Mouse (Mus musculus): ENCODE measurements around the gene Harbi1. TPM values are rescaled to one million over a fixed set of nuclear protein-coding genes. Genes with fewer than 3 reads are reported as not detected.

The Harbi1 gene
- polyA plus RNA-seq, 1 experiment from 2014 or later = 9.1 TPM

DNA sequence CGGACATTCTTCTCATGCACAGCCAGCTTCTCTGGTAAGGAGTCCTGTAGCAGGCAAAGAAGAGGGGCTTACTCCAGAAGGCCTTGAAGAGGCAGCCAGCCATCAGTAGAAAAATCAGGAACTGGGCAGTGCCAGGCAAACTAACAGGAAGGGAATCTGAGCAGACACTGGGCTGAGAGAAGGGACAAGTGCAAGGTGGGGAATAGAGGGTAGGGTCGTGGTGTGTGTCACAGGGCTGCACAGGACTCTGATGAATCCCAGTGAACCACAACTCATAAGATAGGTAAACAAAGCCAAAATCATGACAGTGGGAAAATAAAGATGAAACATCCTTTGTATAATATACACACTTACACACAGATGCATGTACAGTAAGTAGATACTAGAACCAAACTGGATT is 34.2 kb upstream of the Harbi1 start:
- H3K27ac ChIP-seq (ENCODE audit: low read length) = no peak overlapping the region
- no peak for ATAC-seq (ENCODE audit: low read depth)
- no peak overlapping the region for H3K9ac ChIP-seq (ENCODE audit: low read depth, low read length)
- H3K9me3 ChIP-seq (replicated peaks; ENCODE audit: control insufficient read depth, low read length) = no peaks in the 10 kb centered on the region
- no peaks in the 10 kb centered on the region for H3K27me3 ChIP-seq (ENCODE audit: control insufficient read depth, insufficient read depth, low read depth, low read length)
- H3K4me1 ChIP-seq (ENCODE audit: control insufficient read depth, low read depth, low read length) = no peaks in the 10 kb centered on the region
- H3K4me3 ChIP-seq (ENCODE audit: low read depth, low read length) = no peak overlapping the region
- H3K4me2 ChIP-seq (ENCODE audit: low read depth, low read length) = no peak overlapping the region
- peaks cover 12% of the 10 kb centered on the region for H3K36me3 ChIP-seq (ENCODE audit: control insufficient read depth, insufficient read depth)
- WGBS (ENCODE audit: insufficient replicate concordance) = 68% methylated on average over 2 of the region's 2 CpGs

- H3K27me3 ChIP-seq (ENCODE audit: control insufficient read depth, insufficient read depth, low read depth, low read length) = no peaks in the 10 kb centered on the region
- H3K9me3 ChIP-seq (replicated peaks; ENCODE audit: control insufficient read depth, low read length) = no peaks in the 10 kb centered on the region
- H3K36me3 ChIP-seq (ENCODE audit: control insufficient read depth, insufficient read depth) = peaks cover 12% of the 10 kb centered on the region
- H3K27ac ChIP-seq (ENCODE audit: low read length) = no peak overlapping the region
- no peaks in the 10 kb centered on the region for H3K4me1 ChIP-seq (ENCODE audit: control insufficient read depth, low read depth, low read length)
- no peak overlapping the region for H3K9ac ChIP-seq (ENCODE audit: low read depth, low read length)
- no peak for ATAC-seq (ENCODE audit: low read depth)
- H3K4me3 ChIP-seq (ENCODE audit: low read depth, low read length) = no peak overlapping the region
- H3K4me2 ChIP-seq (ENCODE audit: low read depth, low read length) = no peak overlapping the region
These were observed 33.7 kb upstream of the Harbi1 start for GRCm38 (mm10) chr2:91676961-91677360.

GRCm38 (mm10) chr2:91682850-91683249 is 27.8 kb upstream of the Harbi1 start:
- peaks cover 11% of the 10 kb centered on the region for H3K36me3 ChIP-seq (ENCODE audit: control insufficient read depth, insufficient read depth)

GRCm38 (mm10) chr2:91683919-91684318 is 26.7 kb upstream of the Harbi1 start:
- H3K36me3 ChIP-seq (ENCODE audit: control insufficient read depth, insufficient read depth) = peaks cover 8% of the 10 kb centered on the region
- H3K4me2 ChIP-seq (ENCODE audit: low read depth, low read length) = no peak overlapping the region
- H3K9ac ChIP-seq (ENCODE audit: low read depth, low read length) = no peak overlapping the region
- no peak overlapping the region for H3K27ac ChIP-seq (ENCODE audit: low read length)
- no peaks in the 10 kb centered on the region for H3K9me3 ChIP-seq (replicated peaks; ENCODE audit: control insufficient read depth, low read length)
- no peaks in the 10 kb centered on the region for H3K27me3 ChIP-seq (ENCODE audit: control insufficient read depth, insufficient read depth, low read depth, low read length)
- H3K4me1 ChIP-seq (ENCODE audit: control insufficient read depth, low read depth, low read length) = no peaks in the 10 kb centered on the region
- no peak for ATAC-seq (ENCODE audit: low read depth)
- 76% methylated on average over 8 of the region's 8 CpGs for WGBS (ENCODE audit: insufficient replicate concordance)
- H3K4me3 ChIP-seq (ENCODE audit: low read depth, low read length) = no peak overlapping the region

More at GRCm38 (mm10) chr2:91682850-91683249, 27.8 kb upstream of the Harbi1 start:
- no peaks in the 10 kb centered on the region for H3K27me3 ChIP-seq (ENCODE audit: control insufficient read depth, insufficient read depth, low read depth, low read length)
- H3K9me3 ChIP-seq (replicated peaks; ENCODE audit: control insufficient read depth, low read length) = no peaks in the 10 kb centered on the region
- H3K4me2 ChIP-seq (ENCODE audit: low read depth, low read length) = no peak overlapping the region
- no peak overlapping the region for H3K4me3 ChIP-seq (ENCODE audit: low read depth, low read length)
- H3K4me1 ChIP-seq (ENCODE audit: control insufficient read depth, low read depth, low read length) = no peaks in the 10 kb centered on the region
- 53% methylated on average over 4 of the region's 4 CpGs for WGBS (ENCODE audit: insufficient replicate concordance)
- no peak for ATAC-seq (ENCODE audit: low read depth)
- no peak overlapping the region for H3K9ac ChIP-seq (ENCODE audit: low read depth, low read length)
- no peak overlapping the region for H3K27ac ChIP-seq (ENCODE audit: low read length)

GRCm38 (mm10) chr2:91689452-91689851 is 21.2 kb upstream of the Harbi1 start:
- Histone ChIP-seq H3K36me3 (ENCODE audit: control insufficient read depth, insufficient read depth) (peaks cover 12% of the 10 kb centered on the region), H3K27me3 (ENCODE audit: control insufficient read depth, insufficient read depth, low read depth, low read length) (no peaks in the 10 kb centered on the region), H3K4me2 (ENCODE audit: low read depth, low read length) (no peak overlapping the region), H3K9ac (ENCODE audit: low read depth, low read length) (no peak overlapping the region), H3K4me1 (ENCODE audit: control insufficient read depth, low read depth, low read length) (no peaks in the 10 kb centered on the region), H3K4me3 (ENCODE audit: low read depth, low read length) (no peak overlapping the region), H3K27ac (ENCODE audit: low read length) (no peak overlapping the region), H3K9me3 (replicated peaks; ENCODE audit: control insufficient read depth, low read length) (no peaks in the 10 kb centered on the region)
- ATAC-seq (ENCODE audit: low read depth) = no peak
- 87% methylated on average over 7 of the region's 7 CpGs for WGBS (ENCODE audit: insufficient replicate concordance)

DNA sequence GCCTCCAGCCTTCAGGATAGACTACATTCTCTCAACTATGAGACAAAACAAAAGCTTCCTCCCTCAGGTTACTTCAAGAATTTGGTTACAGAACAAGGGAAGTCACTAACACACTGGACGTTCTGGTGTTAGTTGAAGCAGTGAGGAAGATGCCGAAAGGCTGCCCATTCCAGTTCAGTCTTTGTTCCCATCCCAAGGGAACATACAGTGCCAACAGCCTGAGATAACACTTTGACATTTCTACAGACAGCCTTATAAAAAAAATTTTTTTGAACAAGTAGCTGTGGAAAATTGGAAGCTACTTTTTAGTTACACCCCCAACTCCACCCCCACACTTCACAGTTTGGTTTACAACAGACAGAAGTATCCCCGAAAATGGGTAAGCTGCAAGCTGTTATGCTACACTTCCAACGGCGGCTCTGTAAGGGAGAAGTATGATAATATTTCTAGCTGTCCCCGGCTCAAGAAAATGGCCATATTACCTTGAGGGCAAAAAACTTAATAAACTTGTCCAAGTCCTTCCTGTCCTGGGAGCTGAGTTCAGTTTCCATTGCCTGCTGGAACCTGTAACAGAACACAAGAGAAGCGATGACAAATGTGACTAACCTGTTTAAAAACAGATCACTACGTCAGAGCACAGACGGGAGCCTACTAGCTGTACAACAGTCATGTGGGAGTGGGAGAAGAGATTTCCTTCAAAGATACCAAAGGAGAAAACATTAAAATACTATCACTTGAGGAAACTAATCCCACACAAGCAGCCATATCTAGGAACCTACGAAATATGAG is 15.0 kb upstream of the Harbi1 start:
- WGBS (ENCODE audit: insufficient replicate concordance) = 77% methylated on average over 10 of the region's 10 CpGs
- H3K27ac ChIP-seq (ENCODE audit: low read length) = no peak overlapping the region
- ATAC-seq (ENCODE audit: low read depth) = no peak

DNA sequence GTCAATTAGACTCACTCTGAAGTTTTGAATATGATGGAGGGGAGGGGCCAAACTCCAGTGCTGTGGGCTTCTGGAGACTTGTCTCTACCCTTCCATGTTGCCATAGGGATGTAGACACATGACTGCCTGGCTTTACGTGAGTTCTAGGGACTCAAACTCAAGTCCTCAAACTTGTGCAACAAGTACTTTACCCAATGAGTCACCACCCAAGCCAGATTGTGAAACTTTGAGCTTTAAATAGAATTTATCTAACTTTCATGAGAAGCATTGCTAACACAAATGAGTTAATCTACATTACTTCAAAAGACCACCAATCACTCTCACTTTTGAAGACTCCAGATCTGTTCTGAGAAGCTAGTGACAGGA is 14.4 kb upstream of the Harbi1 start:
- Histone ChIP-seq H3K27ac (ENCODE audit: low read length) (no peak overlapping the region), H3K36me3 (ENCODE audit: control insufficient read depth, insufficient read depth) (peaks cover 5% of the 10 kb centered on the region; the same call in 1 of the 2 replicates), H3K9ac (ENCODE audit: low read depth, low read length) (no peak overlapping the region), H3K4me1 (ENCODE audit: control insufficient read depth, low read depth, low read length) (no peaks in the 10 kb centered on the region; the same call in 1 of the 2 replicates), H3K4me2 (ENCODE audit: low read depth, low read length) (no peak overlapping the region), H3K4me3 (ENCODE audit: low read depth, low read length) (no peak overlapping the region), H3K9me3 (replicated peaks; ENCODE audit: control insufficient read depth, low read length) (no peaks in the 10 kb centered on the region), H3K27me3 (ENCODE audit: control insufficient read depth, insufficient read depth, low read depth, low read length) (no peaks in the 10 kb centered on the region)
- ATAC-seq (ENCODE audit: low read depth) = peak; percentile 70
- WGBS (ENCODE audit: insufficient replicate concordance) = 46% methylated on average over 1 of the region's 1 CpGs

More for the DNA sequence above, 15.0 kb upstream of the Harbi1 start:
- H3K27me3 ChIP-seq (ENCODE audit: control insufficient read depth, insufficient read depth, low read depth, low read length) = no peaks in the 10 kb centered on the region
- H3K4me2 ChIP-seq (ENCODE audit: low read depth, low read length) = no peak overlapping the region
- H3K9me3 ChIP-seq (replicated peaks; ENCODE audit: control insufficient read depth, low read length) = no peaks in the 10 kb centered on the region
- no peak overlapping the region for H3K4me3 ChIP-seq (ENCODE audit: low read depth, low read length)
- H3K36me3 ChIP-seq (ENCODE audit: control insufficient read depth, insufficient read depth) = peaks cover 5% of the 10 kb centered on the region; the same call in 1 of the 2 replicates
- no peak overlapping the region for H3K9ac ChIP-seq (ENCODE audit: low read depth, low read length)
- no peaks in the 10 kb centered on the region; the same call in 1 of the 2 replicates for H3K4me1 ChIP-seq (ENCODE audit: control insufficient read depth, low read depth, low read length)

- WGBS (ENCODE audit: insufficient replicate concordance) = 52% methylated on average over 1 of the region's 1 CpGs
These were observed 11.4 kb upstream of the Harbi1 start for GRCm38 (mm10) chr2:91699225-91699624.

GRCm38 (mm10) chr2:91701366-91701765 is 9.3 kb upstream of the Harbi1 start:
- no peak overlapping the region for H3K27ac ChIP-seq (ENCODE audit: low read length)
- no peak overlapping the region for H3K9ac ChIP-seq (ENCODE audit: low read depth, low read length)
- no peaks in the 10 kb centered on the region for H3K27me3 ChIP-seq (ENCODE audit: control insufficient read depth, insufficient read depth, low read depth, low read length)
- no peaks in the 10 kb centered on the region for H3K36me3 ChIP-seq (ENCODE audit: control insufficient read depth, insufficient read depth)
- no peaks in the 10 kb centered on the region for H3K4me1 ChIP-seq (ENCODE audit: control insufficient read depth, low read depth, low read length)
- no peak overlapping the region for H3K4me2 ChIP-seq (ENCODE audit: low read depth, low read length)
- H3K4me3 ChIP-seq (ENCODE audit: low read depth, low read length) = no peak overlapping the region
- WGBS (ENCODE audit: insufficient replicate concordance) = 83% methylated on average over 2 of the region's 2 CpGs
- ATAC-seq (ENCODE audit: low read depth) = no peak
- H3K9me3 ChIP-seq (replicated peaks; ENCODE audit: control insufficient read depth, low read length) = no peaks in the 10 kb centered on the region

More at GRCm38 (mm10) chr2:91699225-91699624, 11.4 kb upstream of the Harbi1 start:
- Histone ChIP-seq H3K36me3 (ENCODE audit: control insufficient read depth, insufficient read depth) (no peaks in the 10 kb centered on the region), H3K9ac (ENCODE audit: low read depth, low read length) (no peak overlapping the region), H3K9me3 (replicated peaks; ENCODE audit: control insufficient read depth, low read length) (no peaks in the 10 kb centered on the region), H3K27ac (ENCODE audit: low read length) (no peak overlapping the region), H3K27me3 (ENCODE audit: control insufficient read depth, insufficient read depth, low read depth, low read length) (no peaks in the 10 kb centered on the region), H3K4me2 (ENCODE audit: low read depth, low read length) (no peak overlapping the region), H3K4me3 (ENCODE audit: low read depth, low read length) (no peak overlapping the region), H3K4me1 (ENCODE audit: control insufficient read depth, low read depth, low read length) (no peaks in the 10 kb centered on the region; the same call in 1 of the 2 replicates)
- no peak for ATAC-seq (ENCODE audit: low read depth)

All from liver, embryonic 16.5 days (tissue).